Mouse (Mus musculus): ENCODE data around the gene Abcb4.
A peak's percentile ranks its signal among the peaks of the same experiment; 100 is the strongest.
"Not testable (repeated sequence)": the region's sequence is repeated elsewhere in the genome, so short reads cannot be mapped to it uniquely, and the experiment has no call there.

The Abcb4 gene

GRCm38 (mm10) chr5:8911567-8912198 lies 18.2 kb downstream of the Abcb4 start:
- no peak for DNase-seq (ENCODE audit: low spot score)

- no peak for DNase-seq (ENCODE audit: low spot score)
Measured at GRCm38 (mm10) chr5:8916400-8916799, 22.9 kb downstream of the Abcb4 start.

GRCm38 (mm10) chr5:8917069-8917468 lies 23.6 kb downstream of the Abcb4 start:
- DNase-seq (ENCODE audit: low spot score) = no peak

GRCm38 (mm10) chr5:8928440-8928839 lies 34.9 kb downstream of the Abcb4 start:
- no peak for DNase-seq (ENCODE audit: low spot score)

GRCm38 (mm10) chr5:8937965-8938364 lies 44.4 kb downstream of the Abcb4 start:
- DNase-seq (ENCODE audit: low spot score) = no peak

- DNase-seq (ENCODE audit: low spot score) = not testable (repeated sequence)
Measured at GRCm38 (mm10) chr5:8941266-8941665, 47.7 kb downstream of the Abcb4 start.

- no peak for DNase-seq (ENCODE audit: low spot score)
Measured at GRCm38 (mm10) chr5:8943836-8944235, 50.3 kb downstream of the Abcb4 start.

- no peak for DNase-seq (ENCODE audit: low spot score)
Measured at GRCm38 (mm10) chr5:8947423-8948110, 54.0 kb downstream of the Abcb4 start.

GRCm38 (mm10) chr5:8953660-8954059 lies 60.1 kb downstream of the Abcb4 start:
- DNase-seq (ENCODE audit: low spot score) = no peak

GRCm38 (mm10) chr5:8955544-8955943 lies 62.0 kb downstream of the Abcb4 start:
- no peak for DNase-seq (ENCODE audit: low spot score)

GRCm38 (mm10) chr5:8960534-8960933 lies 67.0 kb downstream of the Abcb4 start:
- no peak for DNase-seq (ENCODE audit: low spot score)

- no peak for DNase-seq (ENCODE audit: low spot score)
Measured at GRCm38 (mm10) chr5:8964487-8964886, 71.0 kb downstream of the Abcb4 start.

- no peak for DNase-seq (ENCODE audit: low spot score)
Measured at GRCm38 (mm10) chr5:8970694-8971093, 77.2 kb downstream of the Abcb4 start.

- no peak for DNase-seq (ENCODE audit: low spot score)
Measured at GRCm38 (mm10) chr5:8972355-8972754, 78.8 kb downstream of the Abcb4 start.

- DNase-seq (ENCODE audit: low spot score) = no peak
Measured at GRCm38 (mm10) chr5:8974721-8975120, 81.2 kb downstream of the Abcb4 start.

- DNase-seq (ENCODE audit: low spot score) = no peak
Measured at GRCm38 (mm10) chr5:8985470-8985869, 92.0 kb downstream of the Abcb4 start.

GRCm38 (mm10) chr5:8987925-8988324 lies 94.4 kb downstream of the Abcb4 start:
- no peak for DNase-seq (ENCODE audit: low spot score)

GRCm38 (mm10) chr5:8990526-8990925 lies 97.0 kb downstream of the Abcb4 start:
- no peak for DNase-seq (ENCODE audit: low spot score)

- DNase-seq (ENCODE audit: low spot score) = no peak
Measured at GRCm38 (mm10) chr5:8991626-8992025, 98.1 kb downstream of the Abcb4 start.

GRCm38 (mm10) chr5:8995966-8996685 lies 102.6 kb downstream of the Abcb4 start:
- no peak for DNase-seq (ENCODE audit: low spot score)

GRCm38 (mm10) chr5:8996686-8997512 lies 103.4 kb downstream of the Abcb4 start, which contains the start of gene Crot:
Gene Crot, minus strand, starts transcription at chr5:8997324.
- DNase-seq (ENCODE audit: low spot score) = peak; percentile 93

- no peak for DNase-seq (ENCODE audit: low spot score)
Measured at GRCm38 (mm10) chr5:8997513-8997895, 104.0 kb downstream of the Abcb4 start.
